Mouse (Mus musculus) heart, embryonic 14.5 days (tissue): ENCODE data around the gene Cyb561d2. TPM values are rescaled to one million over a fixed set of nuclear protein-coding genes. Genes with fewer than 3 reads are reported as not detected.

ENCODE experiments used
- ATAC-seq: fragments of 200-750 bp; cut with Nextera tagmentation; 2 replicates; pipeline ENCODE4 v1.8.0; 2017; ENCODE audit warnings: low read depth, moderate TSS enrichment; ENCODE audit not compliant: insufficient number of reproducible peaks, insufficient read depth, low FRiP score
- H3K27ac ChIP-seq, 2 experiments: fragments of 200-500 bp in 1 of 2; fragments of 300-500 bp in 1 of 2; sonication (generic) in 1 of 2; replicated peaks in 1 of 2; 2 replicates each; pipeline ENCODE4 v1.5.1; 2012 to 2014; ENCODE audit warnings: low read depth in 2 of 2, low read length in 2 of 2, control low read depth in 1 of 2, mild to moderate bottlenecking in 1 of 2, mixed read lengths in 1 of 2; ENCODE audit not compliant: control insufficient read depth in 1 of 2, insufficient read depth in 1 of 2
- H3K27me3 ChIP-seq: fragments of 300-500 bp; sonication (generic); 2 replicates; pipeline ENCODE4 v1.6.1; 2014; ENCODE audit warnings: mild to moderate bottlenecking, low read length, control low read depth; ENCODE audit not compliant: control insufficient read depth, insufficient read depth
- H3K36me3 ChIP-seq: fragments of 300-500 bp; sonication (generic); 2 replicates; pipeline ENCODE4 v1.6.1; 2014; ENCODE audit warnings: mild to moderate bottlenecking, control low read depth, low read length, mixed read lengths; ENCODE audit not compliant: control insufficient read depth, insufficient read depth
- H3K4me1 ChIP-seq, 2 experiments: fragments of 200-500 bp in 1 of 2; fragments of 300-500 bp in 1 of 2; sonication (generic) in 1 of 2; 2 replicates each; pipeline ENCODE4 v1.6.1; 2012 to 2014; ENCODE audit warnings: low read length in 2 of 2, control low read depth in 1 of 2, mixed read lengths in 1 of 2; ENCODE audit not compliant: control insufficient read depth in 2 of 2, insufficient read depth in 2 of 2
- H3K4me2 ChIP-seq: fragments of 300-500 bp; sonication (generic); 2 replicates; pipeline ENCODE4 v1.6.1; 2014; ENCODE audit warnings: mild to moderate bottlenecking, low read length
- H3K4me3 ChIP-seq, 2 experiments: fragments of 200-500 bp in 1 of 2; fragments of 300-500 bp in 1 of 2; sonication (generic) in 1 of 2; 2 replicates each; pipeline ENCODE4 v1.5.1; 2012 to 2014; ENCODE audit warnings: low read length in 2 of 2, mild to moderate bottlenecking in 2 of 2, control low read depth in 1 of 2, low read depth in 1 of 2, moderate library complexity in 1 of 2; ENCODE audit not compliant: control insufficient read depth in 1 of 2, insufficient read depth in 1 of 2
- H3K9ac ChIP-seq: fragments of 300-500 bp; sonication (generic); 2 replicates; pipeline ENCODE4 v1.6.1; 2014; ENCODE audit warnings: mild to moderate bottlenecking, low read length
- H3K9me3 ChIP-seq: fragments of 300-500 bp; sonication (generic); 2 replicates; pipeline ENCODE4 v1.6.1; 2016; ENCODE audit warnings: low read length, control low read depth; ENCODE audit not compliant: control insufficient read depth
- WGBS: fragments of 180-500 bp; shearing (Covaris S2); extraction: QIAGEN DNeasy Blood & Tissue Kit; methylation state at CpG from one replicate; pipeline ENCODE4 v1.1.7; 2014; 5-methylcytosine and 5-hydroxymethylcytosine counted together
- polyA plus RNA-seq: library from polyadenylated mRNA; unstranded; fragments of >200 nt; fragmentation: Nextera tagmentation; extraction: Ambion mirVana; gene quantifications from 2 replicates; pipeline ENCODE4 v1.2.1, GENCODE M21; 2014

The Cyb561d2 gene
- polyA plus RNA-seq, result 17.6 and 22.8 TPM in 2 replicates

GRCm38 (mm10) chr9:107541474-107542351 is at the start of gene Cyb561d2, which contains the start of gene Nprl2:
TSS of gene Cyb561d2 (minus strand) at chr9:107542193.
TSS of gene Nprl2 (plus strand) at chr9:107542226.
- Histone ChIP-seq H3K9me3 (no peaks in the 10 kb centered on the region), H3K4me1 (peaks cover 18 to 28% of the 10 kb centered on the region in 2 experiments), H3K27me3 (no peaks in the 10 kb centered on the region), H3K4me3 (peak within 1 kb of the TSS; percentile 69 to 86), H3K27ac (peak within 1 kb of the TSS in 1 of 2 experiments; percentile 57; a peak in 2 of 4 replicates), H3K9ac (peak within 1 kb of the TSS; percentile 73), H3K36me3 (peaks cover 54% of the 10 kb centered on the region), H3K4me2 (peak within 1 kb of the TSS; percentile 94)
- ATAC-seq, result peak; percentile 78
- under 1% methylated on average over 46 of the region's 46 CpGs for WGBS

DNA sequence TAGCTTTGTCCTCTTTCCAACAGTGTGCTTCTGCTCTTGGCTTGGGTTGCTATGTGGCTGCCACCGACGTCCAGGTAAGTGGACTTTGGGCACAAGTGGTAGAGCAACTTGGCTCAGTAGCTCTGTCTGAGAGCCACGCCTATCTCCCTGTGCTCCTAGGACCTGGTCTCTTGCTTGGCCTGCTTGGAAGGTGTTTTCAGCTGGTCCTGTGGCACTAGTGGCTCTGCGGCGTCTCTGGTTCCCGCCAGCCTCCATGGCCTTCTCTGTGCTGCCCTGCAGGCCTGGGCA is 48.7 kb upstream of the Cyb561d2 start:
- peaks cover 33 to 48% of the 10 kb centered on the region in 2 experiments for H3K4me1 ChIP-seq
- no peak overlapping the region for H3K4me2 ChIP-seq
- peak overlapping the region in 1 of 2 experiments; percentile 57; a peak in 1 of 4 replicates for H3K27ac ChIP-seq
- 94% methylated on average over 6 of the region's 6 CpGs for WGBS
- no peak overlapping the region for H3K9ac ChIP-seq
- H3K4me3 ChIP-seq, result no peak overlapping the region
- no peaks in the 10 kb centered on the region for H3K9me3 ChIP-seq
- no peak for ATAC-seq
- H3K27me3 ChIP-seq, result no peaks in the 10 kb centered on the region
- peaks cover 58% of the 10 kb centered on the region for H3K36me3 ChIP-seq

DNA sequence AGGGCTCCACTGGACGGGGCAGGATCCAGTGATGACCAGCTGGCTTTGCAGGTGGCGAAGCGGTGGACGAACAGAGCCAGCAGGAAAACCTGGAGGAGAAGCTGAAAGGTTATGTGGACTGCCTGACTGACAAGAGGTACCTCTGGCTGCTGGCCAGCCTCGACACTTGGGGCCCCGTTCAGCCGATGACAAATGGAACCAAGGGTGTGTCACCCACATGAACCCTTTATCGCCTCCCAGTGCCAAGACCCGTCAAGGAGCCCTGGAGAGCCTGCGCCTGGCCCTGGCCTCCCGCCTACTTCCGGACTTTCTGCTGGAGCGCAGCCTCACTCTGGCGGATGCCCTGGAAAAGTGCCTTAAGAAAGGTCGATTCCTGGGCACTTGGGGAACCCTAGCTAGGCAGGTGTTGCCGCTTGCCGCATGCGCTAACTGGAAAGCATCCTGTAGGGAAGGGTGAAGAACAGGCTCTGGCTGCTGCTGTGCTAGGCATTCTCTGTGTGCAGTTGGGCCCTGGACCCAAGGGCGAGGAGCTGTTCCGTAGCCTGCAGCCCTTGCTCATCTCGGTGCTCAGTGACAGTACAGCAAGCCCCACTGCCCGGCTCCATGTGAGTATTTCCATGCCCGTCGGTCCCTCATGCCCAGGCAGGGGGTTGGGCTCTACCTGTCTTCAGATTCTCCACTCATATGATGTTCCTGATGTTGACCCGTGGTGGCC is 48.2 kb upstream of the Cyb561d2 start:
- Histone ChIP-seq H3K4me2 (peak overlapping the region; percentile 94; the same call in 1 of the 2 replicates), H3K27ac (peak overlapping the region; percentile 40 to 57; a peak in 3 of 4 replicates), H3K4me1 (peaks cover 33 to 48% of the 10 kb centered on the region in 2 experiments), H3K27me3 (no peaks in the 10 kb centered on the region), H3K9me3 (no peaks in the 10 kb centered on the region), H3K36me3 (peaks cover 54% of the 10 kb centered on the region), H3K4me3 (no peak overlapping the region), H3K9ac (peak overlapping the region; percentile 5; the same call in 1 of the 2 replicates)
- ATAC-seq, result no peak
- WGBS, result 55% methylated on average over 25 of the region's 25 CpGs

DNA sequence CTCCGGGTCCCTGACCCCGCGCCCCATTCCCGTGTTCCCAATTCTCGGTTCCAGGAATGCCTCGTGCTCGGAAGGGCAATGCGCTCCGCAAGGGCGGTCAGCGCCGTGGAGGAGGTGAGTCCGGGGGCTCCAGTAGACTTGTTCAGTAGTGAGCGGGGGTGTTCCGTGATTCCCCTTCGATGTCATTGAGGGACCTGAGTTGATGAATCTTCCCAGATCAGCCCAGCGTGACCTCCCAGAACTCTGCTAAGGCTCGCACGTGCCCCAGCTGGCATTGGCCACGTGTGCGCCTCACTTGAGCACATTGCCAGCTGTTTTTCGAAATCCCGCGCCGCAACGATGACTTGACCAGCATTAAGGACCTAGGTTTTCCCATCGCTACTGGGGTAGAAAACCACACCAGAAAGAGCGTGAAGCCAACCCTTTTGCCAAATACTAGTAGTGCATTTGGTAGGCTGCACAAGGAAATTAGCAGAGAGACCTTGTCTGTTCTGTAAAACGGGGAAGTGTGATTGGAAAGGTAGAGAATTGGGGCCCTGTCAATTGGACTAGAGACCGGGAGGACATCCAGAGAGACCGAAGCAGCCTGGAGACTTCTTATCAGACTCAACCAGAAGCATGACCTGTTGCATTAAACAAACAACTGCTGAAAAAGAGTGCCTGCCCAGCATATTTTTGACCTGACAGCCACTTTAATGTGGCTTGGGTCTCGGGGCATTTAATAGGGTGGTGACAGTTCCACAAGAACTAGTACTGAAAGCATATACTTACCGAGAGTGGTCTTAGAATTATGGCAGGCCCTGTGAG is 46.0 kb upstream of the Cyb561d2 start:
- no peak; the same call in 1 of the 2 replicates for ATAC-seq
- Histone ChIP-seq H3K27ac (peak overlapping the region; percentile 17 to 64; a peak in 3 of 4 replicates), H3K27me3 (no peaks in the 10 kb centered on the region), H3K36me3 (peaks cover 48% of the 10 kb centered on the region), H3K9ac (peak overlapping the region; percentile 79), H3K4me3 (peak overlapping the region; percentile 64 to 70), H3K4me1 (peaks cover 24 to 38% of the 10 kb centered on the region in 2 experiments), H3K4me2 (peak overlapping the region; percentile 94), H3K9me3 (no peaks in the 10 kb centered on the region)
- WGBS, result under 1% methylated on average over 33 of the region's 33 CpGs

- Histone ChIP-seq H3K9me3 (no peaks in the 10 kb centered on the region), H3K36me3 (peaks cover 46% of the 10 kb centered on the region), H3K4me1 (peaks cover 23 to 30% of the 10 kb centered on the region in 2 experiments), H3K27ac (peak within 1 kb of the TSS; percentile 17 to 64; a peak in 3 of 4 replicates), H3K9ac (peak within 1 kb of the TSS; percentile 79), H3K4me2 (peak within 1 kb of the TSS; percentile 94), H3K27me3 (no peaks in the 10 kb centered on the region), H3K4me3 (peak within 1 kb of the TSS; percentile 64 to 70)
- WGBS, result 11% methylated on average over 46 of the region's 46 CpGs
- peak; percentile 97 for ATAC-seq
Measured at GRCm38 (mm10) chr9:107586974-107587832, 45.2 kb upstream of the Cyb561d2 start, which contains the start of gene Ifrd2. TSS of gene Ifrd2 (plus strand) at chr9:107587642.

DNA sequence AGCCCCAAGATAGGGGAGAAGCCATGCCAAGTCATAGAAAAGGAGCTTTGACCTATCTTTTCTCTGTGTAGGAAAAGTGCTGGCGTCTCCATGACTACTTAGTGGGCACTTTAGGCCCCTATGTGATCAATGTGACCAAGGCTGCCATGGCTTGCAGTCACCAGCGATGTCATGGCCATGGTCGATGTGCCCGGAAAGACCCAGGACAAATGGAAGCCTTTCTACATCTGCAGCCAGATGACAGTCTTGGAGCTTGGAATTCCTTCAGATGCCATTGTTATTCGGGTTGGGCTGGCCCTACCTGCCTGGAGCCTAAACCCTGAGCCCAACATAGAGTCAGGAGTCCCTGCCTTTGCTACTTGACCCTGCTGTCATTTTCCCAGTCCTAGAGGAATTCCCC is 44.5 kb upstream of the Cyb561d2 start:
- H3K4me3 ChIP-seq, result no peak overlapping the region
- H3K4me2 ChIP-seq, result no peak overlapping the region

More for the DNA sequence above, 44.5 kb upstream of the Cyb561d2 start:
- 84% methylated on average over 5 of the region's 5 CpGs for WGBS
- Histone ChIP-seq H3K27me3 (no peaks in the 10 kb centered on the region), H3K4me1 (peaks cover 25 to 35% of the 10 kb centered on the region in 2 experiments), H3K36me3 (peaks cover 39% of the 10 kb centered on the region), H3K9me3 (no peaks in the 10 kb centered on the region), H3K27ac (no peak overlapping the region), H3K9ac (no peak overlapping the region)
- no peak for ATAC-seq
